Mouse (Mus musculus): ENCODE results near the gene Lbh.

- no peak for TF ChIP-seq POLR2A (IDR thresholded peaks at IDR 0.05; ENCODE audit: low read depth, low read length)
- TF ChIP-seq CTCF (IDR thresholded peaks at IDR 0.05; ENCODE audit: extremely low read depth, insufficient read depth, insufficient read length, insufficient replicate concordance): no peak
These were observed 6.4 kb upstream of the Lbh start for GRCm38 (mm10) chr17:72911751-72912150.

All from spleen, adult 2 months (tissue).